Mouse (Mus musculus): ENCODE data around the gene Tmem117.

GRCm38 (mm10) chr15:94861173-94861572 lies 232.1 kb downstream of the Tmem117 start:
- no peak for TF ChIP-seq CTCF (IDR thresholded peaks at IDR 0.05; ENCODE audit: borderline replicate concordance, control insufficient read depth, extremely low read depth, insufficient read depth, low read length, poor library complexity)
- TF ChIP-seq POLR2A (IDR thresholded peaks at IDR 0.05; ENCODE audit: control insufficient read depth, extremely low read depth, insufficient read depth, low read length, poor library complexity): no peak
